ENCODE assay signal across 17 mouse cellular contexts in genomic region chr17:26639791-26640190, GRCm38 (mm10).
"Had no signal": no experiment of that assay in that cellular context is flagged by ENCODE, and none has a peak within 500 bp of the region (broad histone marks: within the 10 kb centered on the region; RNA-seq: fewer than 3 reads in every experiment).

No protein-coding gene starts in this region.

- H3K9me3 ChIP-seq: liver, embryonic 13.5 days; neural tube, embryonic 12.5 days; neural tube, embryonic 15.5 days had no signal

- H3K27ac ChIP-seq: kidney, postnatal 0 days; liver, embryonic 13.5 days; neural tube, embryonic 12.5 days; neural tube, embryonic 15.5 days; stomach, postnatal 0 days had no signal

- H3K27me3 ChIP-seq: liver, embryonic 13.5 days; neural tube, embryonic 12.5 days; neural tube, embryonic 15.5 days had no signal

- H3K4me3 ChIP-seq: liver, embryonic 13.5 days; neural tube, embryonic 12.5 days; neural tube, embryonic 15.5 days had no signal

- H3K9ac ChIP-seq: liver, embryonic 13.5 days; neural tube, embryonic 12.5 days; neural tube, embryonic 15.5 days had no signal

- H3K4me2 ChIP-seq: liver, embryonic 13.5 days; midbrain, embryonic 11.5 days; neural tube, embryonic 12.5 days; neural tube, embryonic 15.5 days had no signal

- DNase-seq: kidney, adult 2 months; kidney, postnatal 25 days; layer of hippocampus, adult 9-11 months; liver, embryonic 13.5 days; lung, adult 2 months; midbrain, embryonic 14.5 days; right cerebral cortex, adult 18-20 months; right cerebral cortex, postnatal 14 days; right cerebral cortex, postnatal 4 days; thymus, adult 2 months; thymus, postnatal 14 days; thymus, postnatal 4 days had no signal
